Mouse (Mus musculus) naive thymus-derived CD4-positive, alpha-beta T cell, adult 2 months (primary cell): ENCODE measurements around the gene Pgpep1.

ENCODE experiments used
- DNase-seq: peaks from one replicate; pipeline ENCODE4 v3.0.0-alpha.2; 2011; ENCODE audit warnings: low read depth

The Pgpep1 gene

DNA sequence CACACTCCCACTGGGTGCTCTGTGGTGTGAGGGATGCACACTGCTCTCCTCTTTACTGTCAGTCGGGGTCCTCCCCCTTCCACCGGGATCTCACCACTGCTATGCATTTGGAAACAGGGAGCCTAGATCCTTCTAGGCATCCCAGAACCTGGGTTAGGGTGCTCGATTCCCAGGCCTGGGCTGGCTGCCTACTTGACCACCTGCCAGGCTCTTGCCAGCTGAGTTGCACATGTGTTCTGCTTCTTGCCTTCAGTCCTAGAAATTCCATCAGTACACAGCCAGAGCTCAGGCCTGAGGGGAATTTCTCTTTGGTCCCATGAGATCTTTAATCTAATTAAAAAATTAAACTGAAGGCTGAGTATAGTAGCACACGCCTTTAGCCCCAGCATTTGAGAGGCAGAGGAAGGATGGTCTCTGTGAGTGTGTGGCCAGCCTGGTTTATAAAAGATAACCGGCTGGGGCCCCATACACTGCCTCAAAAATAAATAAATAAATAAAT is 29.8 kb upstream of the Pgpep1 start:
- no peak for DNase-seq

DNA sequence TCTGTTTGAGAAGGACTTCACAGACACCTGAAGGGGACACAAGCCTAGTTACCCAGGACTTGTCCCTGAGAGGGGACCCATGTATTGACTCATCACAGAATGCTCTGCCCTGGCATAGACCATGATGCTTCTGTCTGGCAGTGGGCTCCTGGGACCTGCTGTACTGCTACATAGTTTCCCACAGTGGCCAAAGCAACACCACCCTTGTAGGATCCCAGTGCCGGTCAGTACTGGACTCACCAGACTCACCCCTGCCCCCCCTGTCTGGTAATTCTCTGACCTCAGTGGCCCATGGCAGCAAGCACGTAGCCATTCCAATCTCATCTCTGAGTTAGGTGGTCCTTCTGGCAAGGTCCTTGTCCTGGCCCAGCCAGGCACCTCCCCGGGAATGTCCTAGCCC is 27.9 kb upstream of the Pgpep1 start:
- DNase-seq, result no peak

DNA sequence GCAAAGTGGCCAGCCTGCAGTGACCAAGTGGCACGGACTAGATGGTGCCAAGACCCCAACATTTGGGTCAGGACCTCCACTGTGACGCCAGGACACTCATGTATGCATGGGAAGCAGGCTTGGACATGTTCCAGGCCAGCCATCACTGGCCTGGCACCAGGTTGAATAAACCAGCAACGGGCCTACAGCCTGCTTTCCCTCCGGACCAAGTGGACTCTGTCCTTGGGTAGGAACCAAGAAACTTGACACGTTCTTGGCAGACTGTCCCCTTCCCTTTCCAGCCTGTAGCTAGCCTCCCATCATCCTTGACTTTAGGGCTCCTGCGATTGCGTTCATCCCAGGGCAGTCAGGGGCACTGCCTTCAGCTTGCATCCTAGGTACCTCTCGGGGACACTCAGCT is 27.4 kb upstream of the Pgpep1 start:
- DNase-seq, result no peak

DNA sequence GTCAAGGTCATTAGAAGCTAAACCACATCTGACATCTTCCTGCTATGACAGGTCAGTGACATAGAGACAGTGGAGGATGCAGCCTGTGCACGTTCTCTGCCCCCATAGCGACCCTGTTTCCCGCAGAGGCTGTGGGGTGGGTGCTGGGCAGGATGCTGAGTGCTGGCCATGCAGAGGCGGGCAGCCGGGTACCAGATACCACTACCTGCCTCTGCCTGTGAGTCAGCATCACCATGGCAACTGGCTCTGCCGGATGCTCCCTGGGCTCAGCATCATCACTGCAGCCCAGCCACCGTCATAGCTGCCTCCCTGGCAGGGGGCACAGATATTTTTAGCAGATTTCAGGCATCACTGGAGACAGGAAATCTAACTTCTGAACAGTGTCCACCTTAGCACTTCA is 24.1 kb upstream of the Pgpep1 start:
- peak; percentile 52 for DNase-seq

DNA sequence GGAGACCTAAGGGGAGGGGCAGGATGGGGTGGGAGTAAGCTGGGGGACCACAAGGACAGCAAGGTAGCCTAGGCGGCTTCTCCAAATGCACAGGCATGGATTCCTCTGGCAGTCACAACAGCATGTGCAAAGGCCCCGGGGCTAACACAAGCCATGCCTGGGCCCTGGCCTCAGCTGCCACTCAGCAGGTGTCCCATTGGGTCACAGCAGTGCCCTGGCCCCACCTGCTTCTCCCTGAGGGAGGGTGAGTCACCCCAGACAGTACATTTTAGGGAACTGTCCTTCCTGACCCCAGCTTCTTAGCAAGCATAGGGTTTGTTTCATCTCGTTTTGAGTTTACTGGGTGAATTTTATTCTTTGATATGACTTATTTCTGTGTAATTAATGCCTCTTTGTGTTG is 22.5 kb upstream of the Pgpep1 start:
- DNase-seq, result no peak

DNA sequence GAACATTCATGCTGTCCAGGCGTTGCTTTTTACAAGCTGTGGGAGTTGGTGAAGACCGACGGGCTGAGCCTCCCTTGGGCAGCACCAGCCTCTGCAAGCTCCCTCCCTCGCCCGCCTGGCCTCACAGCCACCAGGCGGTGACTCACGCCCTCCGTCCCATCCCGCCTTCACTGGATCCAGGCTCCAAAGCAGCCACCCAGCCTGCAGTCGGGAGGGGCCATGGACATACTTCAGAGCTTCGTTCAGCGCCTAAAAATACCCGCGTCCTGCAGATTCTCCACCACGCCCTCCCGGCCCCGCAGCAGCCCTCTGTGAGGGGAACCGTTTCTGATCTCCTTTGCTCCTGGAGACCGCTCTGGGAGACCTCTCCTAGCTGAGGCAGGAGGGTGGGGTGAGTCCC is 22.0 kb upstream of the Pgpep1 start:
- no peak for DNase-seq

DNA sequence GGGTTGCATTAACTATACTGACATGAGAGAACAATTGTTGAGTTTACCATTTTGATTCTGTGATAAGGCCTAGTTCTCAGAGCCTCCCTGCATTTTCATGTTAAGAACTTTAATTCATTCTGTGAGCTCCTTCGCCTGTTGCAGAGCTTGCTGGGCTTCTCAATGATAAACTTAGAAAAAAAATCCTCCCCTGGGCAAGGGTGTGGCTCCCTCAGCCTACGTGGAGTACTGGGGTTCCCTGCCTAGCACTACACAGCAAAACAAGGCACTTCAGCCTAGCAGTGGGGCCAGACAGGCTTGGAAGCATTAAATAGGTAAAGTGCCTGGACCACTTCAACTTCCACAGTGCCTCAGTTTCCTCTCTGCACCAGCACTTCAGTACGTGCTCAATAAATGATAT is 21.2 kb upstream of the Pgpep1 start:
- no peak for DNase-seq

DNA sequence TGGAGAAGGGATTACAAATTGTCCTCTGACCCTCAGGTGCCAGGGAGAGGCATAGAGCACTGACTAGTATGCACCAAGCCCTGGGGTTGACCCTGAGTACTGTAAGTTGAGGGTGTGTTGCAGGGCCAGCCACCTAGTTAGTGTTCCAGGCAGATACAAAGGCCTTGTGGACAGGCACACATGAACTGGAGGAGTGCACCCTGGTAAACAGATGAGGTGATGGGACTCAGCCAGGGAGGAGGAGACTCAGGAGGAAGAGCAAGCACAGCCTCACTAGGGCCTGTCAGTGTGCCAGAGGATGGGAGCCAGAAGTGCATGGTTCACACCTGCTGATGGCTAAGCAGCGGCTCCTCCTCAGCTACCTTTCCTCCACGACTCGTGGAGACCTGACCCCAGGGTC is 19.9 kb upstream of the Pgpep1 start:
- DNase-seq, result no peak

DNA sequence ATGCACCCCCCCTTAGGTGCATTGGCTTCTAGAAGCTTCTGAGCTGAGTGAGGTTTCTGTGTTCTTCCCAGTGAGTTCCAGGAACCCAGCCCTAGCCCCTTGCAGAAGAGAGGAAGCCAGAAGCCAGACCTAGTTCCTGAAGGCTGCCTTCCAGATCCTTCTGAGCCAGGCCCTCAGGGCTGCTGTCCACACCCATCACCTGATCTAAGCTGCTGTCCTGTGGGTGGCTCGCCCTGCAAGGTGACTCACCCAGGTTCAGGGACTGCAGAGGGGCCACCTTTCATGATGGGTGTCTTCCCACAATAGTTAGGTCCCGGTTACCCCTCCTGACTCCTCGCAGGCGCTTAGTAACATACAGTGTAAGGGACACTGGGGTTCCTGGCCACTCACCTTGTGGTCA is 19.2 kb upstream of the Pgpep1 start:
- no peak for DNase-seq

DNA sequence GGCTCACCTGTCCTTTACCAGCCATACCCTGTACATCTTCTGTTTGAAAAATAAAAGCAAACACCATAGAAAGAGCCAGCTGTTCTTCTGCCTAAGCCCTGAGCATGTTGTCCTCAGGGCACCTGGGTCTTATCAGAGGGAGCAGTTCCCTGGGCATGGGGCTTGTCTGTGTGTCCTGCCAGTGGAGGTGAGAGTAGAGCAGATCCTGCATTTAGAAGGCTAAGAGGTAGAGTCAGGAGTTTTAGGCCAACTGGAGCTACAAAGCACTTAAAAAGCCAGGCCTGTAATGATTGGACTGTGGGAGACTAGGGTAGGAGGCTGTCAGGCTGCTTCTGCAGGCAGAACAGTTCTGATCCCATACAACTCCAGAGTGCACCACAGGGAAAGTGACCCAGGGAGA is 18.5 kb upstream of the Pgpep1 start:
- DNase-seq, result no peak

DNA sequence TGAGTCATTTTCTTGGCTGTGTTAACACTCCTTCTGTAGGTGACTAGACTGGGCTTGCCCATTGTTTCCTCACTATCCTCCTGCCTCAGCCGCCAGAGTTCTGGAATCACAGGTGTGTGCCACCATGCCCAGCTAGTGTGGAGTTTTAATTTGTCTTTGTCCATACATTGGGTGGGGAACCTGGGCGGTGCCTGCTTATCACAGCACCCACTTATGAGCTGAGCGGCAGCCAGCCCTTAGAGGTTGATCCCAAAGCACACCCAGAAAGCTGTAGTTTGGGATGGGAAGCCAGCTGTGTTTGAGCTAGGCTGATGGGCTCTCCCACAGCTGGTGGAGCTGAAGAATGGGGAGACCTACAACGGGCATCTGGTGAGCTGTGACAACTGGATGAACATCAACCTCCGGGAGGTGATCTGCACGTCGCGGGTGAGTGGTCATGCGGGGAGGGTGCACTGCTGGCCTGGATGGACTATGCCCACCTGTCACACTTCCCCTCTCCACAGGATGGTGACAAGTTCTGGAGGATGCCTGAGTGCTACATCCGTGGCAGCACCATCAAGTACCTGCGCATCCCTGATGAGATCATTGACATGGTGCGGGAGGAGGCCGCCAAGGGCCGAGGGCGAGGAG is 17.4 kb upstream of the Pgpep1 start:
- DNase-seq, result no peak

DNA sequence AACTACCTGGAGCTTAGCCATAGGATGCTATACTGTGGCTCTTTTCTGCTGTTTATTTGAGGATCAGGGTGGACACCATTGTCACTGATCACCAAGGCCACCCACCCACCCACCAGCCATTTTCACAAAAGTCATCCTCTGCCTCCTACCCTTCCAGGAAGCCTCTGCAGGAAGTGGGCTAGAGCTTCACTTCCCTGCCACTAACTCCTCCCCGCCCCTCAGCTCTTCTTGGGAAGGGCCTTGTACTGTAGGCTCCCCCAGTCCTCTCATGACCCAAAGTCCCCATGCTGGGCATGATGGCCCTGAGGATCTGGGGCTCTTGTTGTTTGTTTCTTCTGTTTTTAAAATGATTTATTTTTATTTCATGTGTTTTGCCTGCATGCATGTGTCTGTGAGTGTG is 15.1 kb upstream of the Pgpep1 start:
- DNase-seq, result peak; percentile 70

DNA sequence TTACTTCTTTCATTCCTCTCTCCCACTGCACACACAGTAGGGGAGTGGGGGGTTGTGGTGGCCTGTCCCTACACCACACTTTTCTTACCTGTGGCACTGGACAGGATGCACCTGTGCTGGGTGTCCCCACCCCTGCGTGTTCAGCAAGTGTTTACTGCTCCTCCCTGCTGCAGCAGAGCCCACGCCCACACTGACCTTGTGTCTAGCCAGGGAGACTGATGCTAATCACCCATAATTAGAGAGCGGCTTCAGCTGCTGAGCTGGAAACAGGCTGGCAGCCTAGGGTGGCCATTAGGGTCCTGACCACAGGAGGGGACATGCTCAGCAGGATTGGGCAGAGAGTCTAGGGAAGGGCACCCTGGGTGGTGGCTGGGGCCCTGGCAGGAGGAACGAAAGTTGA is 14.5 kb upstream of the Pgpep1 start:
- DNase-seq, result peak; percentile 33

DNA sequence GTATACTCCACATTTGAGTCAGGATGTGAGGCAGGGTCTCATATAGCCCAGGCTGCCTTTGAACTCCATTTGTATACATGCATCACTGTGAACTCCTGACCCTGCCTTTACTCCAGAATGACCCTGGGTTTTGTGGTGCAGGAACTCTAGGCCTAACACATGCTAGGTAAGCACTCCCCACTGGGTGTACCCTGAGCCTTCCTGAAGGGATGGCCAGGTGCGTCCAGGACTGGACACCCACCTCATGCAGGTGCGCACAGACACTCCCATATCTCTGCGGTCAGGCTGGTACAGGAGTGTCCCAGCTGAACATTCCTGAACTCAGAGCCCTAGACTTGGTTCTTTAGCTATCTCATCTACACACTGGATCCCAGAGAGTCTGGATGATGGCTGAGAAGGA is 13.9 kb upstream of the Pgpep1 start:
- no peak for DNase-seq

DNA sequence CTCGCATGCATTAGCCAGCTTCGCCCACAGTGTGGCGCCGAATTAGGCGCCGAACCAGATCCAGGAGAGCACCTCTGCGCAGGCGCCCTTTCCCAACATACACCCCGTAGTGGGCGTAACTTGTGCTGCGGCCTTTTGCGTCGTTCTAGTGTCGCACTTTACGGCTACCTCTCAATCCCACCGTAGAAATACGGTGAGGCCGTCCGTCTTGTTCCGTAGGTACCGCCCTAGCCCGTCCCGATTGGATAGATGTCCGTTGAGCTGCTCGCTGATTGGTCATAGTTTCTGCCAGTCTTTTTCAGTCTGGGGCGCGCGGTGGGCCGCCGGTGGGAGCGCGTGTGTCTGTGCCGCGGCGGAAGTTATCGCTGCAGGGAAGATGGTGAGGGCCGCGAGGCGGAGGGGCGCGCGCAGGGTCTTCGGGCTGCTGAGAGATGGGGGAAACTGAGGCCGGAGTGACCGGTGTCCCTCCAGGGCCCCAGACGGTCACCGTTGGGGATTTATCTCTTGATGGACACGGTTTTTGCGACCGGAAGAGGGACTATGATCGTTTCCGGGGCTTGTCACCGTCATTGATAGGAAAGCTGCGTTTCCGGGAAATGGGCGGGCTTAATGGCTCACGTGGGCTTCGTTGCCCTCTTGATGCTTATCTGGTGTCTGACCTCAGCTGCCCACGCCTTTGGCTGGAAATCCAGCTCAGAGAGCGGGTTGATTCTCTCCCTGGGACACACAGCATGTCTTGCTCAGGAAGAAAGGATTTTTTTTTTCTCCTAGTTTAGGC is 13.1 kb upstream of the Pgpep1 start, which contains the start of gene Lsm4:
Gene Lsm4 (plus strand): TSS at position 170 of the 778 bp plus-strand sequence.
- peak; percentile 100 for DNase-seq

DNA sequence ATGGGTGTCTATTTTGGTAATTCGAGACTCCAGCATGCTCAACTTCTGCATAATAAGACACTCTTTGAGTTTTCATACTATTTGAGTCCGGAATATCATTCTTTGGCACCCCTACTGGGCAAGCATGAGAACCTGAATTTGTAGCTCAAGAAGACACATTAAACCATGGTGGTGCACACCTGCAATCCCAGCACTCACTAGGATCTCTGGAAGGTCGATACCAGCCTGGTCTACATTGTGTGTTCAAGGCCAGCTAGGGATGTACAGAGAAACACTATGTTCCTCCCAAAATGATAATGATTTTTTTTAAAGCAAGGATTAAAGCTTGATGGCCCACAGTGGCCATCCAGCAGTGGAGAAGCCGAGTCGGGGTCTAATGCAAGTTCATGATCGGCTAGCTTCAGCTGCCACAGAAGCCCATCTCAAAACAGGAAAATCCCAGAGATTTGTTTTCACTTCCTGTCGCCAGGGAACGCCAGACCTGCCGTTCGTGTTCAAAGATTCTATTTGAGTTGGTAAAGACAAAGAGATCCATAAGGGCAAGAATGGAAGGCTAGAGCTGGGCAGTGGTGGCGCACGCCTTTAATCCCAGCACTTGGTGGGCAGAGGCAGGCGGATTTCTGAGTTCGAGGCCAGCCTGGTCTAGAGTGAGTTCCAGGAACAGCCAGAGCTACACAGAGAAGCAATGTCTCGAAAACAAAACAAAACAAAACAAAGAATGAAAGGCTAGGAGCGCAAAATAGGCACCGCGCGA is 12.3 kb upstream of the Pgpep1 start:
- peak; percentile 24 for DNase-seq

DNA sequence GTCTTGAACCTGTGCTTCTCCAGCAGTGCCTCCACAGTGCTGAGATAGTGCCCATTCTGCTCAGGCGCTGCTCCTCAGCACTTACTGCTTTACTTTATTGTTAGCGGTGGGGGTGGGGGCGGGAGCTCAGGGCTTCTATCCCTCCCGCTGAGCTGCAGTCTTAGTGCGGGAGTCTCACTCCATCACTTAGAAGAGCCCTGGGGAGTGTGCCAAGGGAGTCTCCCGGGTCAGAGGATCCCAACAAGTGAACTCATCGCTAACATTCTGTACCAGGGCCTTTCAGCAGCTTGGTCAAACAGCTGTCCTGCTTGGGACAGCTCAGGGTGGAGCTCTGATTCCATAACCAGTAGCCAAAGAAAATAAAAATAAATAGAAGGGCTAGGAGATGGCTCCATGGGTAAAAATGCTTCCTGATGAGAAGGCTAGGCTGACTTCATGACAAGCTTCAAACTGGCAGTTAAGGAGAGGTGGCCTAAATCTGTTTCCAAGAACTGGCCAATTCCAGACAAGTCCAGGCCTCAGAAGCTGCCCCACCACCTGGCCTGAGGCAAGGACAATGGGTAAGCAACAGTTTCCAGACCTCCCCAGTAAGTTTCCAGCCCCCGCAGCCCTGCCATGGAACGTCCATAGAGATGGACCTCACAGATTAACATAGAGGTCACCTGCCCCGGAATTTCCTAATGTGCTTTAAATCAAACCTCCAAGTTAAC is 11.6 kb upstream of the Pgpep1 start:
- DNase-seq, result no peak

DNA sequence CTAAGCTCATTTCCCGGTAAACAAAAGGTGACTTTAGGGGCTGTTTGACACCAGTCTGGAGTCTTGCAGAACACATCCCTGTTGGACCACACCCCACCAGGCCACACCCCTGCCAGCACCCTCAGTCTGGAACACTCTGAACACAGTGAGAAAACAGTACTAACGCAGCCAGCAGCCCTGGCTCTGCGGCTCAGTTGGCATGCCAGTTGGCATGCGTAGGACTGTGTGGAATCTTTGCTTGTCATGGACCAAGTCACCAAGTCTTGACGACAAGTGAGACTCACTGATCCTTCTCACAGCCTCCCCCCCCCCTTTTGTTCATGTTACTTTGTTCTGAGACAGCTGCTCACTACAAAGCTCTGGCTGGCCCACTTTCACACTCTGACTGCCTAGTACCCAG is 6.9 kb upstream of the Pgpep1 start:
- DNase-seq, result no peak

DNA sequence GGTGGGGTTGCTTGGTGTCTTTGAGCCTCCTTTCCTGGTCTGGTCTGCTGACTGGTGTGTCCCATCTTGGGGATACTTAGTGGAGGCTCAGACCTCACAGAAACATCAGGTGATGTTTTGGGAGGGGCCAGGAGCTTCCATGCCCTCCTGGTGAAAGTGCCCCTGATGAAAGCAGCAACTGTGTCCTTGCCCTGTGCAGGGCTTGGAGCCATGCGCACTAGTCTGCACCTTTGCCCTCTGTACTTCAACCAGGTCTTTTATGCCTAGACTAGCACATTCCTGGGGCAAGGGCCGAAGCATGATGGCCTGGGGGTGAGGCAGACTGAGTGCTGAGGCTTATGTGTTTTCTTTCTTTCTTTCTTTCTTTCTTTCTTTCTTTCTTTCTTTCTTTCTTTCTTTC is 5.4 kb upstream of the Pgpep1 start:
- DNase-seq, result no peak

DNA sequence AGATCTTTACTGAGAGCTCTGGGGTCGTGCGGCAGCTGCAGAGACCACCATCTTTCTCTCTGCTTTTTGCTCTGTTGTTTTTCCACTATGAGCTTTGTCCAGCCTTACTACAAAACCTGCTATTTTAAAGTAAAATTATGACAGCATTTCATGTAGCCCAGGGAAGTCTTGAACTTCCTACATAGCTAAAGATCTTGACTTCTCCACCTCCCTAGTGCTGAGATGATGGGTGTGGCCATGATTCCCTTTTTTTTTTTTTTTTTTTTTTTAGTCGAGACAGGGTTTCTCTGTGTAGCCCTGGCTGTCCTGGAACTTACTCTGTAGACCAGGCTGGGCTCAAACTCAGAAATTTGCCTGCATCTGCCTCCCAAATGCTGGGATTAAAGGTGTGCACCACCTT is 4.4 kb upstream of the Pgpep1 start:
- no peak for DNase-seq

DNA sequence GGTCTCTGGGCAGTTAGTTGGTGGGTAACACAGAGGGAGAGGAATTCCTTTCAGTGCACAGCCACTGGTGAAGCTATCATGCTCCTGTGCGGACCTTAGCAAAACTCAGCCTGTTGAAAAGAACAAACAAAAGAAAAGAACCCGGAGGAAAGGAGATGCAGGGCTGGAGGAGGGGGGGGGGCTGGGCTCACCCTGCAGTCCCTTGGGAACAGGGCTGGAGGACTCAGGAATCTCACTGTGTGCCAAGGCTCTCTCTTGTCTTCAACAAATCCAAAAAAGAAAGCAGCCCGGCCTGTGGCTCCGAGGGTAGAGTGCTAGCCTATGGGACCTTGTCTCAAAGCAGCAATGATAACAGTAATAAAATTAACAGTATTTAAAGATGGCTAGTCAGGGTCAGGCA is 3.5 kb upstream of the Pgpep1 start:
- no peak for DNase-seq

DNA sequence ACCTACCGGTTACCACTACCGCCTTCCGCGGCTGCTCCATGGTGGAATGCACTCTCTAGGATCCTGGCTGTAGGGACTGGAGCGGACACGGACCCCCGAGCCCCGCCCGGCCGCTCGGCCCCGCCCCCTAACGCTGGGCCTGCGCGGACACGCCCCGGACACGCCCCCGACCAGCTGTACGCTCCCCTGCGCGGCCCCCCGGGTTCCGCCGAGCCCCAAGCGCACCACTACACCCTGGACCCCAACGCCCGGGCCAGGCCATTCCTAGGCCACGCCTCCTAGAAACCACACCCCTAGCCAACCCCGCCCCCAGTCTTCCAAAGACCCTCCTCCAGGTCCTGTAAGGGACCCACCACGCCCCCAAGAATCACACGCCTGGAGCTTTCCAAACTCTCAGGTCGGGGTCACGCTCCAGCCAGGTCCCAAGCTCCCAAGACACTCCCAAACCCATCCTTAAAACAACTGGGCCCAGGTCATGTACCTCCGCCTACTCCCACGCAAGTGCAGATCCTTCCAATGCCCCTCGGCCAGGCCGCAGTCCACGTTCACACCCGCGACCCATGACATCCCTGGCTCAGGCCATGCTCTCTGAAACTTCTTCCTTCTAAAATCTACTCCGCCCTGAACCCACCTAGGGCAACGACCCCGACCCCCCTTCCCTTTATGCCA is 450 bp downstream of the Pgpep1 start:
- peak; percentile 75 for DNase-seq
